Mouse (Mus musculus): ENCODE data around the gene Tmem72. TPM values are rescaled to one million over a fixed set of nuclear protein-coding genes. Genes with fewer than 3 reads are reported as not detected.

Tmem72 gene
- polyA plus RNA-seq, 1 experiment from 2014 or later = 0.08 TPM

GRCm38 (mm10) chr6:116666085-116666750 lies 50.5 kb downstream of the Tmem72 start:
- Histone ChIP-seq H3K4me3 (no peak overlapping the region), H3K27ac (replicated peaks) (peak overlapping the region; percentile 60; the same call in 1 of the 2 replicates), H3K9me3 (no peaks in the 10 kb centered on the region), H3K4me2 (replicated peaks) (no peak overlapping the region), H3K27me3 (0 out of 2 replicates have a peak, but pooled peaks cover 4% of the 10 kb centered on the region), H3K4me1 (peaks cover 43% of the 10 kb centered on the region), H3K9ac (replicated peaks) (no peak overlapping the region), H3K36me3 (no peaks in the 10 kb centered on the region)
- WGBS = 71% methylated on average over 12 of the region's 12 CpGs
- no peak for ATAC-seq (ENCODE audit: low FRiP score, low read depth)

- Histone ChIP-seq H3K9ac (replicated peaks) (no peak overlapping the region), H3K27me3 (0 out of 2 replicates have a peak, but pooled peaks cover 4% of the 10 kb centered on the region), H3K4me2 (replicated peaks) (no peak overlapping the region), H3K9me3 (no peaks in the 10 kb centered on the region), H3K4me1 (peaks cover 29% of the 10 kb centered on the region), H3K4me3 (no peak overlapping the region), H3K36me3 (no peaks in the 10 kb centered on the region), H3K27ac (replicated peaks) (no peak overlapping the region)
- 80% methylated on average over 3 of the region's 3 CpGs for WGBS
- ATAC-seq (ENCODE audit: low FRiP score, low read depth) = no peak
These were observed 51.9 kb downstream of the Tmem72 start for GRCm38 (mm10) chr6:116664830-116665229.

- Histone ChIP-seq H3K9ac (replicated peaks) (no peak overlapping the region), H3K27me3 (no peaks in the 10 kb centered on the region), H3K27ac (replicated peaks) (no peak overlapping the region), H3K4me1 (peaks cover 23% of the 10 kb centered on the region), H3K4me2 (replicated peaks) (no peak overlapping the region), H3K4me3 (no peak overlapping the region), H3K9me3 (no peaks in the 10 kb centered on the region), H3K36me3 (no peaks in the 10 kb centered on the region)
- ATAC-seq (ENCODE audit: low FRiP score, low read depth) = no peak
- WGBS = 89% methylated on average over 6 of the region's 6 CpGs
These were observed 52.7 kb downstream of the Tmem72 start for GRCm38 (mm10) chr6:116664031-116664430.

- no peak for ATAC-seq (ENCODE audit: low FRiP score, low read depth)
- no peaks in the 10 kb centered on the region for H3K36me3 ChIP-seq
- H3K4me3 ChIP-seq = no peak overlapping the region
- H3K27me3 ChIP-seq = no peaks in the 10 kb centered on the region
- no peaks in the 10 kb centered on the region for H3K9me3 ChIP-seq
- no peak overlapping the region for H3K4me2 ChIP-seq (replicated peaks)
- H3K4me1 ChIP-seq = peaks cover 16% of the 10 kb centered on the region
- H3K9ac ChIP-seq (replicated peaks) = no peak overlapping the region
- H3K27ac ChIP-seq (replicated peaks) = no peak overlapping the region
- WGBS = 85% methylated on average over 2 of the region's 2 CpGs
These were observed 53.3 kb downstream of the Tmem72 start for GRCm38 (mm10) chr6:116663364-116663763.

GRCm38 (mm10) chr6:116653684-116654454 lies 62.8 kb downstream of the Tmem72 start:
- no peak overlapping the region for H3K9ac ChIP-seq (replicated peaks)
- ATAC-seq (ENCODE audit: low FRiP score, low read depth) = peak; percentile 81
- H3K4me2 ChIP-seq (replicated peaks) = no peak overlapping the region
- no peaks in the 10 kb centered on the region for H3K4me1 ChIP-seq
- H3K27ac ChIP-seq (replicated peaks) = no peak overlapping the region
- H3K4me3 ChIP-seq = no peak overlapping the region
- H3K36me3 ChIP-seq = peaks cover 14% of the 10 kb centered on the region
- WGBS = 62% methylated on average over 9 of the region's 9 CpGs
- no peaks in the 10 kb centered on the region for H3K27me3 ChIP-seq
- H3K9me3 ChIP-seq = no peaks in the 10 kb centered on the region

GRCm38 (mm10) chr6:116653191-116653590 lies 63.5 kb downstream of the Tmem72 start:
- no peaks in the 10 kb centered on the region for H3K27me3 ChIP-seq
- no peak overlapping the region for H3K9ac ChIP-seq (replicated peaks)
- no peak overlapping the region for H3K4me2 ChIP-seq (replicated peaks)
- H3K9me3 ChIP-seq = no peaks in the 10 kb centered on the region
- H3K4me1 ChIP-seq = no peaks in the 10 kb centered on the region
- peaks cover 14% of the 10 kb centered on the region for H3K36me3 ChIP-seq
- H3K4me3 ChIP-seq = no peak overlapping the region
- 74% methylated on average over 3 of the region's 3 CpGs for WGBS
- H3K27ac ChIP-seq (replicated peaks) = no peak overlapping the region
- ATAC-seq (ENCODE audit: low FRiP score, low read depth) = no peak

GRCm38 (mm10) chr6:116651437-116652118 lies 65.1 kb downstream of the Tmem72 start:
- Histone ChIP-seq H3K27ac (replicated peaks) (no peak overlapping the region), H3K4me2 (replicated peaks) (no peak overlapping the region), H3K4me3 (no peak overlapping the region), H3K27me3 (no peaks in the 10 kb centered on the region), H3K36me3 (peaks cover 10% of the 10 kb centered on the region), H3K4me1 (no peaks in the 10 kb centered on the region), H3K9me3 (no peaks in the 10 kb centered on the region), H3K9ac (replicated peaks) (no peak overlapping the region)
- no peak for ATAC-seq (ENCODE audit: low FRiP score, low read depth)
- whole genome bisulfite sequencing = 81% methylated on average over 20 of the region's 20 CpGs

GRCm38 (mm10) chr6:116650406-116650805 lies 66.3 kb downstream of the Tmem72 start, which contains the start of gene Depp1:
Gene Depp1 (plus strand): TSS chr6:116650609.
- Histone ChIP-seq H3K9ac (replicated peaks) (no peak within 1 kb of the TSS), H3K27ac (replicated peaks) (no peak within 1 kb of the TSS), H3K36me3 (peaks cover 12% of the 10 kb centered on the region), H3K9me3 (no peaks in the 10 kb centered on the region), H3K4me1 (no peaks in the 10 kb centered on the region), H3K4me2 (replicated peaks) (no peak within 1 kb of the TSS), H3K27me3 (no peaks in the 10 kb centered on the region), H3K4me3 (no peak within 1 kb of the TSS)
- WGBS = 77% methylated on average over 6 of the region's 6 CpGs
- no peak for ATAC-seq (ENCODE audit: low FRiP score, low read depth)

- H3K9me3 ChIP-seq = no peaks in the 10 kb centered on the region
- no peak overlapping the region for H3K4me3 ChIP-seq
- H3K9ac ChIP-seq (replicated peaks) = no peak overlapping the region
- no peak overlapping the region for H3K27ac ChIP-seq (replicated peaks)
- peaks cover 18% of the 10 kb centered on the region for H3K36me3 ChIP-seq
- no peak overlapping the region for H3K4me2 ChIP-seq (replicated peaks)
- 92% methylated on average over 7 of the region's 7 CpGs for WGBS
- H3K4me1 ChIP-seq = no peaks in the 10 kb centered on the region
- H3K27me3 ChIP-seq = no peaks in the 10 kb centered on the region
- no peak for ATAC-seq (ENCODE audit: low FRiP score, low read depth)
These were observed 66.9 kb downstream of the Tmem72 start for GRCm38 (mm10) chr6:116649811-116650210.

- Histone ChIP-seq H3K4me2 (replicated peaks) (no peak overlapping the region), H3K9me3 (no peaks in the 10 kb centered on the region), H3K4me3 (no peak overlapping the region), H3K9ac (replicated peaks) (no peak overlapping the region), H3K4me1 (no peaks in the 10 kb centered on the region), H3K36me3 (peaks cover 32% of the 10 kb centered on the region), H3K27ac (replicated peaks) (no peak overlapping the region), H3K27me3 (no peaks in the 10 kb centered on the region)
- WGBS = 80% methylated on average over 12 of the region's 12 CpGs
- no peak for ATAC-seq (ENCODE audit: low FRiP score, low read depth)
These were observed 69.0 kb downstream of the Tmem72 start for GRCm38 (mm10) chr6:116647763-116648162.

GRCm38 (mm10) chr6:116644335-116644734 lies 72.4 kb downstream of the Tmem72 start:
- Histone ChIP-seq H3K27me3 (no peaks in the 10 kb centered on the region), H3K36me3 (peaks cover 32% of the 10 kb centered on the region), H3K4me3 (no peak overlapping the region), H3K9ac (replicated peaks) (no peak overlapping the region), H3K9me3 (no peaks in the 10 kb centered on the region), H3K4me2 (replicated peaks) (no peak overlapping the region), H3K4me1 (no peaks in the 10 kb centered on the region), H3K27ac (replicated peaks) (no peak overlapping the region)
- no peak for ATAC-seq (ENCODE audit: low FRiP score, low read depth)
- WGBS = 81% methylated on average over 3 of the region's 3 CpGs

- Histone ChIP-seq H3K9me3 (no peaks in the 10 kb centered on the region), H3K36me3 (peaks cover 32% of the 10 kb centered on the region), H3K27ac (replicated peaks) (no peak overlapping the region), H3K9ac (replicated peaks) (no peak overlapping the region), H3K4me3 (no peak overlapping the region), H3K27me3 (no peaks in the 10 kb centered on the region), H3K4me2 (replicated peaks) (no peak overlapping the region), H3K4me1 (no peaks in the 10 kb centered on the region)
- ATAC-seq (ENCODE audit: low FRiP score, low read depth) = no peak
- WGBS = 57% methylated on average over 4 of the region's 4 CpGs
These were observed 72.8 kb downstream of the Tmem72 start for GRCm38 (mm10) chr6:116643881-116644280.

Measured in midbrain, embryonic 12.5 days (tissue).